Mouse (Mus musculus) olfactory bulb, adult 2 months (tissue): Measurements from ENCODE around the gene Pex26.

Source experiments
- CTCF ChIP-seq: fragments of 200-500 bp; IDR thresholded peaks from 2 replicates; pipeline ENCODE4 v1.5.1; 2012; ENCODE audit warnings: low read depth, mild to moderate bottlenecking, low read length, moderate library complexity; ENCODE audit not compliant: insufficient read depth
- POLR2A ChIP-seq: fragments of 200-500 bp; IDR thresholded peaks from 2 replicates; pipeline ENCODE4 v1.6.1; 2012; ENCODE audit warnings: mild to moderate bottlenecking, low read depth, low read length, moderate library complexity; ENCODE audit not compliant: insufficient read depth

GRCm38 (mm10) chr6:121149420-121149819, 34.0 kb upstream of the Pex26 start:
- no peak for TF ChIP-seq POLR2A
- no peak for TF ChIP-seq CTCF
